Mouse (Mus musculus) brain, embryonic 14.5 days (tissue): ENCODE results near the gene Lefty2. TPM values are rescaled to one million over a fixed set of nuclear protein-coding genes. Genes with fewer than 3 reads are reported as not detected.
"Not testable (repeated sequence)": the region's sequence is repeated elsewhere in the genome, so short reads cannot be mapped to it uniquely, and the experiment has no call there.

Experiments used
- DNase-seq: peaks from one replicate; pipeline ENCODE4 v3.0.0-alpha.2; 2011; ENCODE audit warnings: low read depth
- CTCF ChIP-seq: fragments of 200-500 bp; IDR thresholded peaks from 2 replicates; pipeline ENCODE4 v1.5.1; 2012; ENCODE audit warnings: inconsistent platforms, mild to moderate bottlenecking, moderate library complexity, borderline replicate concordance; ENCODE audit not compliant: insufficient read depth, insufficient read length; ENCODE audit errors: extremely low read depth
- POLR2A ChIP-seq: fragments of 200-500 bp; IDR thresholded peaks from 2 replicates; pipeline ENCODE4 v1.6.1; 2012; ENCODE audit warnings: mild to moderate bottlenecking, inconsistent platforms, borderline replicate concordance; ENCODE audit not compliant: poor library complexity, insufficient read depth, insufficient read length, severe bottlenecking; ENCODE audit errors: extremely low read depth
- polyA plus RNA-seq: library from polyadenylated mRNA; depleted of rRNA; stranded (reverse); fragments of >200 nt; gene quantifications from 2 replicates; pipeline ENCODE4 v1.2.3, GENCODE M21; 2012

Lefty2 gene
- polyA plus RNA-seq, 1 experiment, result 1.4 TPM

DNA sequence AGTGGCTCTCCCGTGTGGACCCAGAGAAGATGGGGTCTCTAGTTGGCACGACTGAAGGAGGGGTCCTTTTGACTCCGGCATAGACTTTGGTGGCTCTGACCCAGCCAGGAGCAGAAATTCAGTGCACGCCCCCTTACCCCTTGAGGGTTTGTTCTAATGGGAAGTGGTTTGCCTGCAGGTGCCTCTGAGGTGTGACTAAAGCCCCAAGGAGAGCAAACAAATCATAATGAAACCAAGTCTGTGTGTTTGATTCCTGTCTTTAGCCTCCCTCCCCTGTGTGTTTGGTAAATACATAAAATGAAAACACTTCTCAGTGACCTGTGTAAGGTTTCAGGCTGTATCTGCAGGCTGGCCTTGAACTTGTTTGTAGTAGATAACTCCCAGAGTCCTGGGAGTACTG is 33.4 kb downstream of the Lefty2 start:
- no peak for TF ChIP-seq POLR2A
- TF ChIP-seq CTCF, result no peak
- DNase-seq, result no peak

DNA sequence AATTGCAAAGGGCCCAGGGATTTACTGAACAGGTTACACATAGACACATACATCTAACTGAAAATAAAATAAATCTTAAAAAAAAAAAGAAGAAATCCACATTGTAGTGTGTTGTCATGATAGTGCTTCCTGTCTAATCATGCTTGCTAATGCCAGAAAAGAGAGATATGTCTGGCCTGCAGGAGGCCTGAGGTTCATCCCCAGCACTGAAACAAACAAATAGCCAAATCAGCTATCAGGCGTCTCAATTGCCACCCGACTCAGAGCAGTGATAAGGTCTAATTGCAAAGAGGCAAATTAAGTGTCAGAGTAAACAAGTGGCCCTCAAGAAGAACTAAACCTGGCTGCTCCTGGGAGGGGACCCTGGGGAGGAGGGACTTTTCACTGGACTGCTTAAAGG is 36.7 kb downstream of the Lefty2 start:
- DNase-seq, result no peak
- TF ChIP-seq CTCF, result no peak
- TF ChIP-seq POLR2A, result no peak

GRCm38 (mm10) chr1:180931106-180931505 is 38.2 kb downstream of the Lefty2 start:
- TF ChIP-seq POLR2A (no peak), CTCF (no peak)
- DNase-seq, result no peak

DNA sequence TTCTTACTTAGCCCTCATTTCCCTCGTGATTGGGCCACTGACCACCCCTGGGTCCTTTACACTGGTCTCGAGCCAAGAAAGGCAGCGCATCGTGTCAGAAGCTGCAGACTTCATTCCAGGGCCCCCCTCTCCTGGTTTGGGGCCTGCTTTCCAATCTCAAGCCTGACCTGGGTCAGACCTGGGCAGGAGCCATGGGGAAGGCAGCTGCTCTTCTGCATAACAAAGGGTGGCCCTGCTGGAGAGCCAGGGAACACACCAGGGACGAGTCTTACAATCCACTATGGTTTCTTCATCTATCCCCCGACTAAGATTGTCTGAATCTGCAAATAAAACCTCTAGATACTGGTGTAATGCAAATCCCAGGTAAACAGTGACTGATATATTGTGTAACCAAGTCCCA is 40.8 kb downstream of the Lefty2 start:
- TF ChIP-seq POLR2A (no peak), CTCF (no peak)
- no peak for DNase-seq

- DNase-seq, result no peak
- TF ChIP-seq CTCF (no peak), POLR2A (no peak)
Measured at GRCm38 (mm10) chr1:180934467-180935419, 41.8 kb downstream of the Lefty2 start, which contains the start of gene Lefty1. TSS of gene Lefty1 (plus strand) at chr1:180935022.

- DNase-seq, result peak; percentile 51
Measured at GRCm38 (mm10) chr1:180936610-180937398, 43.9 kb downstream of the Lefty2 start.

DNA sequence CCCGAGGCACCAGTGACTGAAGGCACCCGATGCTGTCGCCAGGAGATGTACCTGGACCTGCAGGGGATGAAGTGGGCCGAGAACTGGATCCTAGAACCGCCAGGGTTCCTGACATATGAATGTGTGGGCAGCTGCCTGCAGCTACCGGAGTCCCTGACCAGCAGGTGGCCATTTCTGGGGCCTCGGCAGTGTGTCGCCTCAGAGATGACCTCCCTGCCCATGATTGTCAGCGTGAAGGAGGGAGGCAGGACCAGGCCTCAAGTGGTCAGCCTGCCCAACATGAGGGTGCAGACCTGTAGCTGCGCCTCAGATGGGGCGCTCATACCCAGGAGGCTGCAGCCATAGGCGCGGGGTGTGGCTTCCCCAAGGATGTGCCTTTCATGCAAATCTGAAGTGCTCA is 44.7 kb downstream of the Lefty2 start:
- not testable (repeated sequence) for DNase-seq

DNA sequence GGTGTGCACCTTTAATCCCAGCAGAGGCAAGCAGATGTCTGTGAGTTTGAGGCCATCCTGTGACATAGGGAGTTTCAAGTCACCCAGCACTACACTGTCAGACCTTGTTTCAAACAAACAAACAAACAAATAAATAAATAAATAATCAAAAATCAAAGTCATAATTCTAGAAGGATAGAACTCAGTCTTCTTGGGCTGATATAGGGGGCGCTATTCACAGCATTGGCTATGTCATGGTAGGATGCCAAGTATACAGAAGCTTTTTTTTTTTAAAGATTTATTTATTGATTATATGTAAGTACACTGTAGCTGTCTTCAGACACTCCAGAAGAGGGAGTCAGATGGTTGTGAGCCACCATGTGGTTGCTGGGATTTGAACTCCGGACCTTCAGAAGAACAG is 45.9 kb downstream of the Lefty2 start:
- DNase-seq, result not testable (repeated sequence)

DNA sequence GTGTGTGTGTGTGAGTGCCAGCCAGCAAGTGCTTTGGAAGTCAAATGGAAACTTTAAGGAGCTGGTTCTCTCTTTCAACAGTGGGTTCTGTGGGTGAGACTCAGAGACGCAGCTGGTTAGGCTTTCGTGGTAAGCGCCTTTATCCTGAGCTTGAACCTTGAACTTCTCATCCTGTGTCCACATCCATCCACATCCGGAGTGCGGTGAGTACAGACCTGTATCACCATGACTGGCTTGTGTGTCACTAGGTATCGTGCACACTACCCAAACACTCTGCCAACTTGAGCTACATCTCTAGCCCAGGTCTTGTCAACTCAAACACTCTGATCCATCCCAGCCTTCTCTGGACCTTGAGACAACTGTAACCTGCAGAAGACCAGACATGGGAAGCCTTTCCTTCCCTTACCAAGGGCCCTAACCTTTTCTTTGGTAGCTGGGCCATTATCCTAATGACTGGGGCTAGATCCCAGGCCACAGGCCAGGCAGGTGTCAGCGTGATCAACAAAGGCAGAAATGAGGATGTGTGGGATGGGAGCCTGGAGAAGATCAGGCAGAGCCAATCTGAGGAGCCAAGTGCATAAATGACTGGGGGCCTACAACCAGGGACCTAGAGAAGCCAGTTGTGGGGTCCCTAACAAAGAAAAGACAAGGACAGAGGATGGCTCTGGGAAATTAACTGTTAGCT is 48.0 kb downstream of the Lefty2 start:
- TF ChIP-seq POLR2A (no peak), CTCF (no peak)
- no peak for DNase-seq

- DNase-seq, result no peak
- no peak for TF ChIP-seq POLR2A
- TF ChIP-seq CTCF, result no peak
Measured at GRCm38 (mm10) chr1:180941726-180942125, 48.8 kb downstream of the Lefty2 start.

DNA sequence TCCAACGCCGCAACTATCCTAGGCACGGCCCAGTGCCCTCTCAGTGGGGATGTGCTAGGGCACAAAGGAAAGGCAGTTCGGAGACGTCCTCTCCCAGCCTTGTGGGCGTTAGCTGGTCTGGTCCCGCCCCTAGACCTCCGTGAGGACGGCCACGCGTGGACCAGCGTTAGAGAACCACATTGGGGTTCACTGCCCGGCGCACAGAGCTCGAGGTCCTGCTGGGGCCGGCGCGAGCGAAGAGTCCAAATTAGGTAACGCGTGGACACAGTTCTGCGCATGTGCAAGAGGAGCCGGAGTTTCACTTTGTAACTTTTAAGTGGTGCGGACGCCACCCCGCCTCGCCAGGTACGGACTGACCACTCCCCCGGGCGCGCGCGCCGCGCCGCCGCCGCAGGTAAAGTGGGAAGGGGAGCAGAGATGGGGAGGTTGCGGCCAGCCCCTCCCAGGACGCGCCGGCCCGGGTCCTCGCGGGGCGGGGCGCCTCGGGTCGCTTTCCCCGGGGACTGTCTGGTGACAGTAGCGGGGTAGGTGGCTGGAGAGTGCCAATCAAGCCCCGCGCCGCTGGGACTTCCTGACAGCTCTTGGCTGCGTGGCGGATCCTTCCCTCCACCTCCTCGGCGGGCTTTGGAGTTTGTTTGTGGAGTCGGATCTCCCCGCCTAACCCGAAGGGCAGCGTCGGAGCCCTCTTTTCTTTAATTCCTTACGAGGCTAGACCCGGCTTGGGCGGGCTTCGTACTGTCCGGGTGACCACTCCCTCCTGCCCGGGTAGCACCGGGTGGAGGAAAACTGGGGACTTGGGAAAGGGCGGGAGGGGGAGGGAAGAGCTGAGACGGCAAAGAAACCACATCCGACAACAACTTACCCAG is 49.5 kb downstream of the Lefty2 start, which contains the start of gene Tmem63a:
Tmem63a (plus strand) TSS at position 179 of the 866 bp plus-strand sequence.
- TF ChIP-seq POLR2A (no peak), CTCF (no peak)
- peak; percentile 53 for DNase-seq
